Mouse (Mus musculus): ENCODE measurements around the gene Mtus2.

Gene Mtus2

DNA sequence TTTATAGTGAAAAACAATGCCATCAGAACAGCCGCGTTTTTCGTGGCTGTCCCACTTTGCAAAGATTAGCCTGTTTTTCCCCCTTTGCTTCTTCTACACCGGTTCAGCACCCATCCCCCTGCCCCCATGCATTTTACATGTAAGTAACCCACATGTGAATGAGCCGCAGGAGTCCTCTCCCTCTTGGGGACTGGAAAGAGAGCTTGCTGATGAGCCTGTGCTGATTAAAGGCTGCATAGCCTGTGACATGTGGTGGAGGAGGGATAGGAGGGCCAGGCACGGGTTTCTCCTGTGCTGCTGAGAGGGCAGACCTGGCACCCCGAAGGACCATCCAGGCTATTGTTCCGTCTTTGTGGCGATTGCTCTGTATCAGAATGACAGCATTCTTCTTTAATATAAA is 151.2 kb downstream of the Mtus2 start:
- WGBS: 62% methylated on average over 9 of the region's 9 CpGs

DNA sequence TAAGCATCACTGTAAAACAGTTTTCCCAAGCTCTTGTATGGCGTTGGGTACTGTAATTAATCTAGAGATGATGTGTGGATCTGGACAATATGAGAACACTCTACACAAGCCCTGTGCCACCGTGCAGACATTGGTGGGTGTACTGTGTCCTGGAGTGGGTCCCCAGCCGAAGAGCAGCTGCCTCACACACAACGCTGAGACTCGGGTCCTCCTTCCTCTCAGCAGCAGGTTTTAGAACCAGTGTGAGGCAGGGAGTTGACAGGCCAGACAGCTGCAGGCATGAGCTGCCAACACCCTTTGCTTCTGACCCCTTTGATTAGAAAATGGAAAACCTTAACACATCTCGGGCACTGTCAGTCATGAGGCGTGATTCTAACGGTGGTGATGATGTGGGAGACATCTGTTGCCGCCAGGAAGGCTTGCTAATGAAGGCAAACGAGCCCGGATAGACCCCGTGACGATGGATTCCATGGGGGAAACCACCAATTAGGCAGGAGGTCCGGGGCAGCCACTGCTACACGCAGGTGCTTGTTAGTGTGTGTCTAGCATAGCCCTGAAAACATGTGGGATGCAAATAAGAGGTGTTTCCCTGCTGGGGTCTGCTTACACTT is 158.2 kb downstream of the Mtus2 start:
- WGBS: 67% methylated on average over 15 of the region's 15 CpGs

DNA sequence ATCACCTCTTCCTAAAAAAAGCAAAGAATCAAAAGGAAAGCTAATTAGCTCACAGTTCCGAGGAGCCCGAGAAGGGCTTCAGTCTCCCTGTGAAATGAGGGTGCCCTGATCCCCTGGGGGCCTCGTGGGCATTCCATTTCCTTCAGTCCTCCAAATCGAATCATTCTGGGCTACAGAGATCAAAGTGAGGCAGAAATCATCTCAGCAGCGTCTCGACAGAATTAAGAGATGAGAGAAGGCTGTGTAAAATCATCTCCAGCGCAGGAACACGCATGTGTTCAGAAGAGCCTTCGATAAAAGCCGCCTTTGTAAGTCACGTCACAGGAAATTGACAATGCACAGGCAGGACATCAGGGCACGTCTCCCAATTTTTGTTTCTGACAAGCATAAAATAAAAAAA is 167.2 kb downstream of the Mtus2 start:
- WGBS: 79% methylated on average over 12 of the region's 12 CpGs

DNA sequence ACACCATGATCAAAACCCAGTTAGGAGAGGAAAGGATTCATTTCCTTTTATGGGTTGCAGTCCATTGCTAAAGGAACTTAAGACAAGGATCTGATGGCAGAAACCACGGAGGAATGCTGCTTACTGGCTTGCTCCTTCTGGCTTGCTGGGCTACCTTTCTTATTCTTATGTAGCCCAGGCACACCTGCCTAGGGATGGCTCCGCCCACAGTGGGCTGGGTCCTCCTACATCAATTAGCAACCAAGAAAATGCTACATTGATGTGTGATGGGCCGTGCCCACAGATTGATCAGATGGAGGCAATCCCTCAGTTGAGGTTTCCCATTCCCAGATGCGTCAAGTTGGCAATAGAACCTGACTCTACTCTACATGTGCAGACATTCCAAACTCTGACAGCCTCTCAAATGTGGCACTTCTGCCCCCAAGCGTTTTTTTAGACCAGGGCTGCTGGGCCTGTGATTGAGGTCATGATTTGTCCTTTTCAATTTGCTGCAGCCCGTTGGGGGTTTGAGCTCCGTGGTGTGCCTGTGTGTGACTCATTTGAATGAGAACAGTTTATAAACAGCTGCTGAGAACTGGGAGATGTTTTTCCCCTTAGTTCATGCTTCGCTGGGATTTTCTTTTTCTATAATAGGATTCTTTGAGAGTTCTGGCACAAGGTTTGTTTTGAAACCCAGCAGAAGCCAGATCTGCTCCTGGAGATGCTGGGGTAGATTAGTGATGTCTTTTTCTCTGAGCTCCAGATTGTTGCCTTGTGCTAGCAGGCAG is 173.8 kb downstream of the Mtus2 start:
- WGBS: 27% methylated on average over 8 of the region's 8 CpGs

DNA sequence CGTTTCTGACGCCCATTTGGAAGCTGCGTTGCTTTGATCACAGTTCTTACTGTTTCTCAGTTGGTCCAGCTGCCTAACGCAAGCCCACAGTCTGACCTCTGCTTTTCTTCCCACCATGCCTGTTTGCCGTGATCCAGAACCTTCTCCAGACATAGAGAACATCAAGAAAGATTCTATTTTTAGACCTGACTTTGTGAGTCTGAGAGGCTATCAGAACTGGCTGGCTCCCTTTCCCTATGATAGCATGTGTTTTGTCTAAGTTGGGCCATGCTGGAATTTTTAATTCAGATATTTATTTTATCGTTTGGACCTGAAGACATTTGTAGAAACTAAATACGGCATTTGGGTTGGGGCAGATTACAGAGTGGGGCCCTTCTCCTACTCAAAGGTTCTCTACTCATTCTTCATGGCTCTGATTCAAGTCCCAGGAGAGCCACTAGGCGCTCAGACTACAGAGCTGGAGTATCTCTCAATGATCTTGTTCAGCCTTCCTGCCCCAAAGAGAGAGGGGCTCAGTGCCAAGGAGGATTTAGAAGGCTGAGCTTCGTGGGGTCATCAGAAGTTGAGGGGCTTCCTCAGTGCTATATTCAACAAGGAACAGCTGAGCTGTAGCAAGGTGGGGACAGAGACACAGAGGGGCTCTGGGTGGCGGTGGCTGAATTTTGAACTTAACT is 174.5 kb downstream of the Mtus2 start:
- WGBS: 31% methylated on average over 10 of the region's 10 CpGs

DNA sequence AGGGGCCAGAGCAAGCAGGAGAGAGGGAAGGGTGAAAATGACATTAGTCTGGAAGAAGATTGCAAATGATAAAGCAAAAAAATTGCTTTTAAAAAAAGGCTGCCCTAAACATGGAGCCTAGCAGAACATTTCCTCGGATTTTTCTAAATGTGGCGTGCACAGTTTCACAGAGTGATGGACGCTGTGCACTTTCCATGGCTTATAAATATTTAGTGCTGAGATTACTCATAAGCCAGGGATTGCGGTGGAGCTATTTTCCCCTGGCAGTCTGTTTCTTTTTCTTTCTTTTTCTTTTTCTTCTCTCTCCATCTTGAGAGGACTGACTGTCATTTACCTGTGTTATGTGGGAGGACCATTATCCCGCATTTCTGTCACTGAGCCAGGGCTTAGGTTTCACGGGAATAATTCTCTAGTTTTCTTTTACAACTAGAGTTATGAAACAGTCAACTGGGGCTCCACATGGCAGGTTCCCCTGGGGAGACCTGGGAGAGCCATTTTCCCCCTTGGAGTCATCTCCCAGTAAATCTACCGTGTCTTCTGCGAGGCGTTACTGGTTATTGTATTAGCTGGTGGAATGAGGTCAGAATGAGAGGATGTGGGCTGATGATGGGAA is 176.4 kb downstream of the Mtus2 start:
- 52% methylated on average over 9 of the region's 9 CpGs for WGBS

DNA sequence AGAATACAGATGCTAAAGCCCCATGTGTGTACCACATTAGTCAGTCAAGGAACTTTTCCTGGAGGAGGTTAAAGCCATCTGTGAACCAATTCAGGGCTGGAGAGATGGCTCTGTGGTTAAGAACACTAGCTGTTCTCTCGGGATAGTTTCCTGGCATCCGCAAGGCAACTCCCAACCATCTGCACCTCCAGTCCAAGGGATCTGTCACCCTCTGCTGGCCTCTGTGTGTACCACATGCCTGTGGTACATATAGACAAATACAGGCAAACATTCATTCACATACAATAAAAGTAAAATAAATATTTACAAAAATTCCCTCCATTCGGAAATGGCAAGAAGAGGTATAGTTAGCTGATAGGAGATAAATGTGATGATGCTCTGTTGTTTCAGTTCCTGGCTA is 184.5 kb downstream of the Mtus2 start:
- WGBS: 77% methylated on average over 3 of the region's 3 CpGs

DNA sequence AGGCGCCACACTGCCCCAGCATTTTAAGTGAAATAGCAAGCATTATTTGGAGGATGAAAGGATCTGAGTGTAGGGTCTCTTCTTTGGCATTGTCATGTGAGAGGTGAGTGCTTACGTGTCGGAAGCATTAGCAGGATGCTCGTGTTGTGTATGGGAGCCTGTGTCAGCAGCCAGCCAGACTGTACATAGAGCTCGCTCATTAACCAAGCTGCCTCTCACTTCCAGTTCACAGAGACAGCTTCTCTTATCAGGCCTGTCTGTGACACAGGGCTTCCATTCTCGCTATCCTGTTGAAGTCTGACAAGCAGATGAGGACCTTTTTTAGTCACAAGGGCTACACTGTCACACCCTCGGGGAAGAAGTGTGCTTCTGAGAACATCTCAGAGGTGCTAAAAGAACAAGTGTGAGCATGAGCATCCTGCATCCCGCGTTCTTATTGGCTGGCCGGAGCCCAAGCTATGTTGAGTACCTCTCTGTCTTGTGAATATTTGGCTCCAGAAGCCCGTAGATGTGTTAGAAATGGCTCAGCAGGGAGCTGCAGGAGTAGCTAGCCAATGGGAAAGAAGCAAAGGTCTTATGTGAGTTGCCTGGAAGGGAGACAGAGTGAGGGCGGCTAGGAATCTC is 189.2 kb downstream of the Mtus2 start:
- 34% methylated on average over 12 of the region's 12 CpGs for WGBS

DNA sequence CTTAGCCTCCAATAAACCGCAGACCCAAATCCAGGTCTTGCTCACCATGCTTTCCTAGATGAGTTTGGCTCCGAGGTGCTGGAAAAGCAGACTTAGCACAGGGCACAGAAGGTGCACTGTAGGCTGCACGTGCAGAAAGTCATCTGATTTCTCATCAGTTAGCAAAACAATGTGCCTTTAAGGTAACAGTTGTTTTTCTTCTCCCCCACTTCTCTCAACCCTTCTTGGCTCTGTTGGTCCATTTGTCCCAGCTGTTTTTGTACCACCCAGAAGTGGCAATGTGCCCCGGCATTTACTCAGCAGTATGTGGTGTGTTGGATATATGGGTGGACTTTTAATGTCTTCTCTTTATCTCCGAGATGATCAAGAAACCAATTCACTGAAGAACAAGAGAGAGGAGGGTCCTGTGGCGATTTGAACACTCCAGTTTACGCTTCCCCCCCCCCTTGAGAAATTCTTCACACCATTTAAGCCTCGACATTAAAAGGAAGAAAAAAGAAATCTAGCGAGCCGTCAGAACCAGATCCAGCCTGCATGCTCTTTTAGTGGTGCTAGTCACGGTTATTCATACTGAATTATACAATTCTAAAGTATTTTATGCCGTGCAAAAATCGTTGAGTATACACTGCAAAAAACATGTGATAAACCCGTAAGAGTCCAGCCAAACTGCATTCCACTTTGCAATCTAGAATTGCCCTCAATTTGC is 194.9 kb downstream of the Mtus2 start:
- 43% methylated on average over 14 of the region's 14 CpGs for WGBS

DNA sequence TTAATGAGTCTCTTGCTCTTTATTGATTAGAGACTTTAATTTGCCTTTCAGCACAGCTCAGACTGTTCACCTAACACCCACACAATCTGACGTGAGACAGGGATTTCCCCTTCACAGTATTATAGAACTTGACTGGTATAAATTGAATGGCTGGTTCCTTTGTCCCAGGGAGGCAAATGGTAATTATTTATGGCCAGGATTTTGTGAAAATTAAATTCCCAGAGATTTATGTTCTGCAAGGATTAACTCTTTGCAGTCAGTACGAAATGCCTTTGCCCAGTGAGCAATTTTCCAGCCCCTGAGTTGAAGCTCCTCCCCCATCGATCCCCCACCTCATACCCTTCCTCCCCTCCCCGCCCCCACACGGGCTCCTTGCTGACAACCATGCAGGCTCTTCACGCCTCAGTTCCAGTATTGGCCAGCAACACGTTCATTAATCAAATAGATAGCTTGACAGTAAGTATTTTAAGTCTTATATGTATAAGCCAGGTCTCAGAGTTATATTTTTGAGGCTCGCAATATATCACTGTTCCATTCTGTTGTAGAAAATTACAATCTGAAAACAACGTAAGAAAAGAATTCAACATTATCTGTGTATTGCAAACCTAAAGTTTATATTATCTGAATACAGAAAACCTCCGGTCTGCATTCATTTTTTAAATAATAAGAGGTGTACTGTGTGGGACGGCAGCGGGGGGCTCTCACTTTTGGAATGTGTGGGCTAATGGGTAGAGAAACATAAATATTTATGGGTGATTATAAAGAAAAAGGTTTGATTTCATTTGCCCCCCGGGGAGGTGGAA is 195.7 kb downstream of the Mtus2 start:
- WGBS: 55% methylated on average over 13 of the region's 13 CpGs

DNA sequence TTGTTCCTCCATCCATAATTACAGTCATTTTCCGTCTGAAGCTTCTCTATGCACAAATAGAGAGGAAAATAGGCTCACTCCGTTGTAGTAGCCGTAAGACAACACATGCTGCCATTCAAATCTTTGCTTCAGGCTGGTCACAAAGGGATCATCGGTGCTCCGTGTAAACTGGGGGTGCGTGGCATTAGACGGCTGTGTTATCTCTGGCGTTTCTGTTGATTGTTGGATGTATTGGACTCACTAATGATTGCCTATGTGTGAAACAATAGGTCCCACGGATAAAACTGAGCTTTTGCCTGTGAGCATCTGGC is 196.2 kb downstream of the Mtus2 start:
- WGBS: 52% methylated on average over 9 of the region's 9 CpGs

DNA sequence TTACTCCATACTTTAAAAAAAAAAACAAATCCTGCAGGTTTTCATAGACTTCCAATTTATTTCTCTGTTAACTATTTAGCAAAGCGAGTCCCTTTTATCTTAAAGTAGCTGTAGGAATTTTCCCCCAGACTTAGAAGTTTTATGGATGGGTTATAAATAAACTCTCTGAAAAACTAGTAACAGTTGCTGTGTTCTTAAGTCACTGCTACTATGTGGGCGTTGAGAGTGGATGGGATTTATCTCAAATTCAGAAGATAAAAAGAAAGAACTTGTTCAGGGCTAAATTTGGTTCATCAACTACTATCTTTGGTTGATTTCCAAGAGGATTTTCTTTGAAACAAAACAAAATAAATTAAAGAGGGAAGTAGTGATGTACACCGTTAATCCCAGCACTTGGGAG is 197.6 kb downstream of the Mtus2 start:
- 60% methylated on average over 3 of the region's 3 CpGs for WGBS

DNA sequence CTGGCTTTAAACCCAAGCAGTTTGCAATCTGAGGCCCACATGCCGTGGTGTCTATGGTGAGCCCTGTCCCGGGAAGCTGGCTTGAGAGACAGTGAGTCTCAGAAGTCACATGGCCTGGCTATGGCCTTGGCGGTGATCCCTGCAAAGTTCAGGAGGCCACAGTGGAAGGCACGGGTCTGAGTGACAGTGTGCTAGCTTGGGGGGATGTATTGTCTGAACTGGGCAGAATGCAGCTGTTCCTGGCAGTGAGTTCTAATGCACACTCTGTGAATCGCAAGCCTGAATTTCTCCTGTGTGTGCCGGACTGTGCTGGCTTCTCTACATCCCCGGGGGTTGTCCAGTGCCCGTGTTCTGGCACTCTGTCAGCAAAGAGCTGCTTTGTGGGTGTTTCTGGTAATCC is 202.2 kb downstream of the Mtus2 start:
- 48% methylated on average over 8 of the region's 8 CpGs for WGBS

DNA sequence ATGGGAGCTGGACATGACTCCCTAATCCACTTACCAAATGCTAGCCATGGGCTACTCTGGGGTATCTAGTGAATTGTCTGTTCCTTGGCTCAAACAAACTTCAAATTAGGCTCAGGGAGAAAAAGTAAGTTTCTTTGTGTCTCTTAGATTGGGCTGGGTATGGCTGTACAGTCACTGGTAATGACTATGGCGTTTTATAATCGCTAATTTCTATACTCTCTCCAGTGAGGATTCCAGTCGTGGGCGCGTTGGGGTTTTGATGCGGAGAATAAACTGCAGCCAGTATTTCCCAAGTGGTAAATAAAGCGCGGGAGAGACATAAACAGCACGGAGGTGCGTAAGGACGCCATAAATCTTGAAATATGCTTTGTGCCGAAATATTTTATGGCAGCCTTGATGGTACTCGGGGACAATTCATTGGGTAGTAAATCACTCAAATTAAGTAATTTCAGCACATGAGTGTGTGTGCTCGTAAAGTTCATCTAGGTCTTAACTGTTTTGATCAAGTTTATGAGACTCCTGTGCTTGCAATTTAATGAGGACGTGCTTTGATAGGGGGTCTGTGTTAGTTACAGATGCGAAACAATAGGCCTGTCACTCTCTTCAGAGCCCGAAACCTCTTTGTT is 203.5 kb downstream of the Mtus2 start:
- WGBS: 88% methylated on average over 17 of the region's 17 CpGs

DNA sequence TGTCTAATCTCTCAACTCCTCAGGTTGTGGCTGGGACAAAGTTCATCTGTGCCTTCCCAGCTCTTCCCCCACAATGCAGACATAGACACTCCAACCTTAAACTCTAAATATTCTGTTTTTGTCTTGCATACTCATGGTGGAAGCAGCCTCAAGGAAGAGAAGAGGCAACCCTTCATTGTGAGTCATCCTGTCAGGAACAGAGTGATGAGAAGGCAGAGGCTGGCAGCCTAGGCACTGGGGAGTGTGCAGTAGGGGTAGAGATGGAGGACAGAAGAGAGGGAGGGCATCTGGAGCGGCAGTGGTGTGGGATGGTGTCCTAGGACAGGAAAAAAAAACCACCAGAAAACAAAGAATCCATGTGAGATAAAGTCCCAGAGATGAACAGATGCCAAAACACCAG is 208.0 kb downstream of the Mtus2 start:
- WGBS: 70% methylated on average over 1 of the region's 1 CpGs

DNA sequence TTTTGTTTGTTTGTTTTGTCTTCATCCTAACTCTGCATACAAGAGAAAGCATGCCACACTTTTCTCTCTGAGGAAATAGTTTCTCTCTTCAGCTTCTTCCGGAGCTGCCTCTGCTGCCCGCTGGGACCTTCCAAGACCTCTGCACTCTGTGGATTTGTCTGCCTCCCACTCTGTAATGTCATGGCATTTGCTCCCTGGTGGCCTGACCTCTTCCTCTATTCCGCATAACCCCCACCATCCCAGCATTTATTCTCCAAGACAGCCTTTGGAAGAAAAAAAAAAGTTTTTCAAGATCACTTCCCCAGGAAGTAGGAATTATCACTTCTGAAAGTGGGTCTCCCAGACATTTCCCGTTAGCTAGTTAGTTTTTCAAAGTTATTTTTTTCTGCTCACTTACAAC is 218.0 kb downstream of the Mtus2 start:
- 78% methylated on average over 4 of the region's 4 CpGs for WGBS

DNA sequence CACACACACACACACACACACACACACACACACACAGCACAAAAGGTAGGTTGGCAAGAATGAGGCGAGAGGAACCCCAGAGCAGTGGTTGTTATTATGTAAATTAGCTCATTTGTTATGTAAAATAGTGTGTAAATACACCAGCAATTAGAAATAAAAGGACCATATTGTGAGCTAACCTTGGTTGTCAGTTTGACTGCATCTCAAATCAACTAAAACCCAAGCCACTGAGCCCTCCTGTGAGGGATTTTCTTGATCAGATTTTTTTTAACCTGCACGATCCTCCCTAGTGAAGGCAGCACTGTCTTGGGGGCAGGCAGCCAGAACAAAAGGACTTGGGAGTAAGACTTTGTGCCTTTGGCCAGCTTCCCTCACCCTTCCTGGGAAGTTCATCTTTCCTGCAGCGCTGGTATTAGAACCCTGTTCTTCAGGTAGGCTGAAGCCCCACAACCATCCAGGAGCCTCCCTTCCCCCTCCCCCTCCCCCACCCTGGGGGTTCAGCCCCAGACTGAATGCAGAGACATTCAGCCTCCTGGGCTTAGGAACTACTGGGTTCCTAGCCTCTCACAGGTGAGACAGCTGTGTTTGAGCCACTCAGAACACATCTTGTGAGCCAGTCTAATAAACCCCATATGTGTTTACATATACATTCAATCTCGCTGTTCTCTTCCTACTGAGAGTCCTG is 218.8 kb downstream of the Mtus2 start:
- 57% methylated on average over 4 of the region's 4 CpGs for WGBS

DNA sequence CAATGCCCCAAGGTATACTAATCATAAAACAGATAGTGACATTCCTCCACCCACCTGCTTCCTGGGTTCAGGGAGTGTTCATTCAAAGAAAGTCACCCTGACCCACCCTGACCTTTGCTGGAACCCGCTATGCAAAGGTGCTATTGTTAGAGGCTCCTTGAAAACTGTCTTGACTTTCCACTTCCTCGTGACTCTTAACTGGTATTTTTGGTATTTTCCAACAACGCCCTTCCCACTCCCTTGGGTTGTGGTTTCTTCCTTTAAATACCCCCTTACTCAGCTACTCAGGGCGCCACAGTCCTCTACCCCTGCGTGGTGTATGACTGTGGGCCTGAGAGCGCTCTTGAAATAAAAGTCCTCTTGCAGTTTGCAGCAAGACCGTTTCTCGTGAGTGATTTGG is 219.4 kb downstream of the Mtus2 start:
- WGBS: 92% methylated on average over 8 of the region's 8 CpGs

DNA sequence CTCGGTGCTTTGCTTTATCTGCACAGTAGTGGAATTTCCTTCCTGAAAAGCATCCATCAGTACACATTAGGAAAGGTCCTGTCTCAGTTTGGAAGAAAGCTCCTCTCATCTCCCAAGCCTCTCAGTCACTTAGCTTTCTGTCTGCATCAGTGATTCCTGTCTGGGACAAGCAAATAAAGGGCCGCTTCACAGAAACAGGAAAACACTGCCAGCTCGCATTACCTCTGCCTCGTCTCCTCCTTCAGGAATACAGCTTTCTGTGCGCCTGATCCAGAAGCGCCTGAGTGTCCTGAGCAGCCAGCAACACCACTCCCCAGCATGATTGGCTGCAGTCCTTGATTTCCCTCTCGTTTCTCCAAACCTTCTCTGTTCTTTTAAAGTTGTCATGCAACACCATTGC is 222.1 kb downstream of the Mtus2 start:
- 55% methylated on average over 7 of the region's 7 CpGs for WGBS

Measured in cerebral cortex, adult 2 months (tissue).